Mouse (Mus musculus) midbrain, embryonic 11.5 days (tissue): Measurements from ENCODE around the gene Heatr6. TPM values are rescaled to one million over a fixed set of nuclear protein-coding genes. Genes with fewer than 3 reads are reported as not detected.

Source experiments
- ATAC-seq: fragments of 200-750 bp; cut with Nextera tagmentation; 2 replicates; pipeline ENCODE4 v1.8.0; 2017; ENCODE audit warnings: moderate TSS enrichment, moderate library complexity; ENCODE audit not compliant: low FRiP score
- DNase-seq: peaks from one replicate; pipeline ENCODE4 v3.0.0; 2015; ENCODE audit warnings: low spot score; ENCODE audit errors: missing footprints
- H3K27ac ChIP-seq: fragments of 300-500 bp; sonication (generic); 2 replicates; pipeline ENCODE4 v1.5.1; 2014; ENCODE audit warnings: low read depth, low read length
- H3K27me3 ChIP-seq: fragments of 300-500 bp; sonication (generic); 2 replicates; pipeline ENCODE4 v1.6.1; 2014; ENCODE audit warnings: mild to moderate bottlenecking, low read length, moderate library complexity, mixed read lengths; ENCODE audit not compliant: control insufficient read depth, insufficient read depth
- H3K36me3 ChIP-seq: fragments of 300-500 bp; sonication (generic); 2 replicates; pipeline ENCODE4 v1.6.1; 2014; ENCODE audit warnings: mild to moderate bottlenecking, low read length, moderate library complexity, mixed read lengths; ENCODE audit not compliant: control insufficient read depth, insufficient read depth
- H3K4me1 ChIP-seq: fragments of 300-500 bp; sonication (generic); 2 replicates; pipeline ENCODE4 v1.6.1; 2014; ENCODE audit warnings: low read length; ENCODE audit not compliant: control insufficient read depth, insufficient read depth
- H3K4me2 ChIP-seq: fragments of 300-500 bp; sonication (generic); 2 replicates; pipeline ENCODE4 v1.6.1; 2014; ENCODE audit warnings: mild to moderate bottlenecking, moderate library complexity
- H3K4me3 ChIP-seq: fragments of 300-500 bp; sonication (generic); 2 replicates; pipeline ENCODE4 v1.5.1; 2014; ENCODE audit warnings: low read depth, low read length
- H3K9ac ChIP-seq: fragments of 300-500 bp; sonication (generic); 2 replicates; pipeline ENCODE4 v1.6.1; 2014; ENCODE audit warnings: low read length
- H3K9me3 ChIP-seq: fragments of 300-500 bp; sonication (generic); 2 replicates; pipeline ENCODE4 v1.6.1; 2016; ENCODE audit warnings: low read length; ENCODE audit not compliant: control insufficient read depth
- whole genome bisulfite sequencing: fragments of 180-500 bp; shearing (Covaris S2); extraction: QIAGEN DNeasy Blood & Tissue Kit; methylation state at CpG from one replicate; pipeline ENCODE4 v1.1.7; 2014; 5-methylcytosine and 5-hydroxymethylcytosine counted together
- polyA plus RNA-seq: library from polyadenylated mRNA; unstranded; fragments of >200 nt; fragmentation: Nextera tagmentation; extraction: Ambion mirVana; gene quantifications from 2 replicates; pipeline ENCODE4 v1.2.1, GENCODE M21; 2014

The Heatr6 gene
- polyA plus RNA-seq, 1 experiment from 2014 or later: 31.9 TPM

GRCm38 (mm10) chr11:83832389-83832788 is 78.9 kb downstream of the Heatr6 start:
- 41% methylated on average over 8 of the region's 8 CpGs for WGBS
- no peaks in the 10 kb centered on the region for H3K4me1 ChIP-seq

More at GRCm38 (mm10) chr11:83832389-83832788, 78.9 kb downstream of the Heatr6 start:
- Histone ChIP-seq H3K27me3 (no peaks in the 10 kb centered on the region), H3K36me3 (no peaks in the 10 kb centered on the region), H3K27ac (no peak overlapping the region), H3K4me3 (no peak overlapping the region), H3K9ac (no peak overlapping the region), H3K4me2 (no peak overlapping the region), H3K9me3 (no peaks in the 10 kb centered on the region)
- DNase-seq (peak; percentile 91), ATAC-seq (no peak)

Other genes with a start within 250 kb of the Heatr6 start
- not detected in 2 replicates for gene Heatr9, start 231.5 kb upstream of the Heatr6 start, polyA plus RNA-seq
- gene Ccl5, start 223.2 kb upstream of the Heatr6 start, polyA plus RNA-seq: not detected in 2 replicates
- gene Ccl9, start 175.1 kb upstream of the Heatr6 start, polyA plus RNA-seq: 1.5 and 2.8 TPM in 2 replicates
- gene Ccl6, start 160.6 kb upstream of the Heatr6 start, polyA plus RNA-seq: 1.9 and 2.1 TPM in 2 replicates
- not detected in 2 replicates for gene Rpl9-ps1, start 108.1 kb upstream of the Heatr6 start, polyA plus RNA-seq
- gene Ccl3, start 104.3 kb upstream of the Heatr6 start, polyA plus RNA-seq: 0.79 and 1.2 TPM in 2 replicates
- gene Ccl4, start 91.1 kb upstream of the Heatr6 start, polyA plus RNA-seq: not detected in 2 replicates
- gene Wfdc17, start 49.7 kb upstream of the Heatr6 start, polyA plus RNA-seq: not detected in 2 replicates
- not detected in 2 replicates for gene Wfdc18, start 44.7 kb upstream of the Heatr6 start, polyA plus RNA-seq
- not detected in 2 replicates for gene Wfdc21, start 6.8 kb upstream of the Heatr6 start, polyA plus RNA-seq
- not detected in 2 replicates for gene Hnf1b, start 96.4 kb downstream of the Heatr6 start, polyA plus RNA-seq
- gene Ddx52, start 188.4 kb downstream of the Heatr6 start, polyA plus RNA-seq: 50.8 and 58.0 TPM in 2 replicates
- 18.8 and 20.0 TPM in 2 replicates for gene Synrg, start 210.7 kb downstream of the Heatr6 start, polyA plus RNA-seq